Mouse (Mus musculus): ENCODE measurements around the gene Asic2. TPM values are rescaled to one million over a fixed set of nuclear protein-coding genes. Genes with fewer than 3 reads are reported as not detected.

Asic2 gene
- total and polyA plus RNA-seq, 3 experiments = not detected

GRCm38 (mm10) chr11:81860250-81860972, 107.8 kb downstream of the Asic2 start, which contains the start of gene 5530401A14Rik:
Gene 5530401A14Rik, plus strand, starts transcription at chr11:81860673.
- Histone ChIP-seq H3K4me3 (ENCODE audit: control insufficient read depth in 1 of 2, insufficient read depth in 1 of 2, low read depth in 2 of 2, low read length in 2 of 2) (no peak within 1 kb of the TSS), H3K9ac (ENCODE audit: control insufficient read depth, low read depth, low read length, poor library complexity, severe bottlenecking) (no peak within 1 kb of the TSS), H3K27me3 (ENCODE audit: control insufficient read depth in 1 of 2, insufficient read depth in 2 of 2, low read length in 2 of 2) (no peaks in the 10 kb centered on the region), H3K9me3 (replicated peaks; ENCODE audit: insufficient read depth, low read length) (no peaks in the 10 kb centered on the region), H3K4me1 (ENCODE audit: control insufficient read depth in 1 of 2, insufficient read depth in 2 of 2, low read length in 2 of 2) (no peaks in the 10 kb centered on the region), H3K27ac (ENCODE audit: control insufficient read depth, low read depth, low read length) (no peak within 1 kb of the TSS), H3K79me2 (ENCODE audit: control insufficient read depth, insufficient read depth, low read length, poor library complexity) (no peaks in the 10 kb centered on the region), H3K36me3 (ENCODE audit: control insufficient read depth in 1 of 2, insufficient read depth in 2 of 2, low read length in 2 of 2) (no peaks in the 10 kb centered on the region)
- TF ChIP-seq BHLHE40 (IDR thresholded peaks at IDR 0.05; ENCODE audit: borderline replicate concordance, low read depth, low read length) (no peak), RAD21 (IDR thresholded peaks at IDR 0.05; ENCODE audit: low read depth, low read length) (no peak), USF2 (IDR thresholded peaks at IDR 0.05; ENCODE audit: borderline replicate concordance in 1 of 2, insufficient read depth in 1 of 2, low read depth in 1 of 2, low read length in 2 of 2) (no peak), CHD2 (IDR thresholded peaks at IDR 0.05; ENCODE audit: low read length) (no peak), E2F4 (IDR thresholded peaks at IDR 0.05; ENCODE audit: borderline replicate concordance, low read depth, low read length) (no peak), USF1 (IDR thresholded peaks at IDR 0.05; ENCODE audit: low read depth, low read length) (no peak), CHD1 (IDR thresholded peaks at IDR 0.05; ENCODE audit: low read depth, low read length) (no peak), MYC (IDR thresholded peaks at IDR 0.05; ENCODE audit: low read depth, low read length) (no peak), UBTF (IDR thresholded peaks at IDR 0.05; ENCODE audit: borderline replicate concordance, insufficient read depth, low read depth, low read length) (no peak), MAX (IDR thresholded peaks at IDR 0.05; ENCODE audit: low read length) (no peak), ZKSCAN1 (IDR thresholded peaks at IDR 0.05; ENCODE audit: low read depth, low read length) (no peak), NELFE (IDR thresholded peaks at IDR 0.05; ENCODE audit: low read depth, low read length) (no peak)
- no peak for DNase-seq (ENCODE audit: low read depth, low spot score)

- H3K79me2 ChIP-seq (ENCODE audit: control insufficient read depth, insufficient read depth, low read length, poor library complexity) = no peaks in the 10 kb centered on the region
- H3K9me3 ChIP-seq (replicated peaks; ENCODE audit: insufficient read depth, low read length) = no peaks in the 10 kb centered on the region; the same call in 1 of the 2 replicates
Observed at GRCm38 (mm10) chr11:81847773-81848490, 120.3 kb downstream of the Asic2 start.

More at GRCm38 (mm10) chr11:81847773-81848490, 120.3 kb downstream of the Asic2 start:
- Histone ChIP-seq H3K4me3 (ENCODE audit: control insufficient read depth in 1 of 2, insufficient read depth in 1 of 2, low read depth in 2 of 2, low read length in 2 of 2) (no peak overlapping the region), H3K27ac (ENCODE audit: control insufficient read depth, low read depth, low read length) (no peak overlapping the region), H3K27me3 (ENCODE audit: control insufficient read depth in 1 of 2, insufficient read depth in 2 of 2, low read length in 2 of 2) (no peaks in the 10 kb centered on the region), H3K4me1 (ENCODE audit: control insufficient read depth in 1 of 2, insufficient read depth in 2 of 2, low read length in 2 of 2) (no peaks in the 10 kb centered on the region), H3K9ac (ENCODE audit: control insufficient read depth, low read depth, low read length, poor library complexity, severe bottlenecking) (no peak overlapping the region), H3K36me3 (ENCODE audit: control insufficient read depth in 1 of 2, insufficient read depth in 2 of 2, low read length in 2 of 2) (no peaks in the 10 kb centered on the region)
- TF ChIP-seq RAD21 (IDR thresholded peaks at IDR 0.05; ENCODE audit: low read depth, low read length) (no peak), EP300 (IDR thresholded peaks at IDR 0.05; ENCODE audit: low read depth in 1 of 2, low read length in 2 of 2) (no peak), MYB (IDR thresholded peaks at IDR 0.05; ENCODE audit: low read depth, low read length) (no peak), POLR2AphosphoS2 (IDR thresholded peaks at IDR 0.05; ENCODE audit: low read length) (no peak), TCF12 (IDR thresholded peaks at IDR 0.05; ENCODE audit: low read depth, low read length) (no peak), TBP (IDR thresholded peaks at IDR 0.05; ENCODE audit: low read depth, low read length) (no peak)
- no peak for DNase-seq (ENCODE audit: low read depth, low spot score)
